Mouse (Mus musculus): Measurements from ENCODE around the gene Actr8. TPM values are rescaled to one million over a fixed set of nuclear protein-coding genes. Genes with fewer than 3 reads are reported as not detected.
A peak's percentile ranks its signal among the peaks of the same experiment; 100 is the strongest.

Gene Actr8
- polyA plus RNA-seq, 2 experiments, result 11.3 to 17.3 TPM

DNA sequence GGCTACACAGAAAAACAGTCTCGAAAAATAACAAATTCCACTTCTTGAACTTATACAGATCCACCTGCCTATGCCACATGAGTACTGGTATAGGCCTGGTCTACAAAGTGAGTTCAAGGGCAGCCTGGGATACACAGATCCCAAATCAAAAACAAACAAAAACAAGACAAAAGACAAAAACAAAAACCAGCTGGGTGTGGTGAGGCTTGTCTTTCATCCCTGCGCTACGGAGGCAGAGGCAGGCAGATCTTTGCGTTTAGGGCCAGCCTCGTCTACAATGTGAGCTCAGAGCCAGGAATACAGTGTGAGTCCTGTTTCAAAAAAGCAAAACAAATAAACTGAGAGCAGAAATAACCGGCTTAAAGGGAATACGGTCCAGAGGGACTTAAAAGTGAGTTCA, 10.5 kb upstream of the Actr8 start:
- peak overlapping the region; percentile 48; the same call in 1 of the 2 replicates for H3K27ac ChIP-seq
- peak overlapping the region; percentile 66 for H3K9ac ChIP-seq (replicated peaks)
- DNase-seq (ENCODE audit: low read depth in 3 of 3, low spot score in 3 of 3) (no peak), ATAC-seq (ENCODE audit: insufficient read depth) (no peak; the same call in 1 of the 2 replicates)
- H3K27me3 ChIP-seq (ENCODE audit: control insufficient read depth, insufficient read depth, low read length), result no peaks in the 10 kb centered on the region
- H3K4me3 ChIP-seq (ENCODE audit: insufficient read depth in 1 of 2, low read depth in 2 of 2, low read length in 2 of 2), result peak overlapping the region; percentile 84 to 86
- peaks cover 12 to 17% of the 10 kb centered on the region in 2 experiments for H3K4me1 ChIP-seq (replicated peaks; ENCODE audit: control insufficient read depth in 2 of 2, insufficient read depth in 2 of 2, low read length in 1 of 2)
- WGBS (ENCODE audit: insufficient replicate concordance), result 50% methylated on average over 7 of the region's 7 CpGs
- no peaks in the 10 kb centered on the region for H3K9me3 ChIP-seq (ENCODE audit: control insufficient read depth, low read length)
- H3K36me3 ChIP-seq (replicated peaks; ENCODE audit: control insufficient read depth, insufficient read depth, low read depth), result peaks cover 21% of the 10 kb centered on the region
- H3K4me2 ChIP-seq (ENCODE audit: low read depth), result peak overlapping the region; percentile 73
- TF ChIP-seq EP300 (IDR thresholded peaks at IDR 0.05; ENCODE audit: low read depth), result no peak
- TF ChIP-seq CTCF (IDR thresholded peaks at IDR 0.05; ENCODE audit: low read depth), result no peak

DNA sequence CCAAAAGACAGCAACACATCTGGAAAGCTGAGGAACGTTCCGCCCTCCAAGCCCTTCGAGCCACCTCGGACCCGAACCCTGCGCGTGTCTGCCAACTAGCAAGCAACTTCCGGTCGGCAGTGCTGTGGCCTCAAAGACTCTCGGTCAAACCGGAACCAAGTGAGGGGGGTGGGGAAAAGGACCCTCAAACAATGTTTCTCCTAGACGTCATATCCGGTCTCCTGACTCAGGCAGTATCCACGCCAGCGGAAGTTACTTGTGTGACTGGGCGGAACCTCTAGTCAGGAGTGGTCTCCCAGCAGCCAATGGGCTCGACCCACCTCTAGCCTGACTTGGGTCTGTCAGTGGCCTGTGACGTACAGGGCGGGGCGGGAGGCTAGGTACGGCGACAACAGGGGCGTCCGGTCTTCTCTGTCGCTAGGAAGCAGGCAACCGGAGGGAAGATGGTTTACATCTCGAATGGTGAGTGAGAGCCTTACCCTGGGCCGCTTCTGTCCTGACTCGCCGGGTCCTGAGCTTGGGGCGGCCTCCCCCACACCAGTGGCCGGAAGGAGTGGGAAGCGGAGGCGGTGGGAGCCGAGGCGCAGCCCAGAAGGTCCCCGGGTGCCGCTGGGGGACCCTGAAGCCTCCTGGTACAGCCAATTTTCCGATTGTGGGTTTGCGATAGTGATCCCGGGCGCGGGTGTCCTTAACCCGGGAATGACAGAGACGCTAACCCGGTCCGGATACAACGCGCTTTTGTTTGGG, 9.9 kb upstream of the Actr8 start, which contains the start of gene Selenok:
Gene Selenok, plus strand, starts transcription at position 234 of the 747 bp plus-strand sequence.
- Histone ChIP-seq H3K4me1 (replicated peaks; ENCODE audit: control insufficient read depth in 2 of 2, insufficient read depth in 2 of 2, low read length in 1 of 2) (peaks cover 12 to 17% of the 10 kb centered on the region in 2 experiments), H3K27ac (peak within 1 kb of the TSS; percentile 82), H3K27me3 (ENCODE audit: control insufficient read depth, insufficient read depth, low read length) (no peaks in the 10 kb centered on the region), H3K9ac (replicated peaks) (peak within 1 kb of the TSS; percentile 90), H3K36me3 (replicated peaks; ENCODE audit: control insufficient read depth, insufficient read depth, low read depth) (peaks cover 24% of the 10 kb centered on the region), H3K4me3 (ENCODE audit: insufficient read depth in 1 of 2, low read depth in 2 of 2, low read length in 2 of 2) (peak within 1 kb of the TSS; percentile 84 to 86), H3K9me3 (ENCODE audit: control insufficient read depth, low read length) (no peaks in the 10 kb centered on the region), H3K4me2 (ENCODE audit: low read depth) (peak within 1 kb of the TSS; percentile 73)
- DNase-seq (ENCODE audit: low read depth in 3 of 3, low spot score in 3 of 3) (peak; percentile 95 to 98 (median 97)), ATAC-seq (ENCODE audit: insufficient read depth) (peak; percentile 100)
- TF ChIP-seq CTCF (IDR thresholded peaks at IDR 0.05; ENCODE audit: low read depth), result no peak
- no peak for TF ChIP-seq EP300 (IDR thresholded peaks at IDR 0.05; ENCODE audit: low read depth)
- WGBS (ENCODE audit: insufficient replicate concordance), result under 1% methylated on average over 49 of the region's 49 CpGs

DNA sequence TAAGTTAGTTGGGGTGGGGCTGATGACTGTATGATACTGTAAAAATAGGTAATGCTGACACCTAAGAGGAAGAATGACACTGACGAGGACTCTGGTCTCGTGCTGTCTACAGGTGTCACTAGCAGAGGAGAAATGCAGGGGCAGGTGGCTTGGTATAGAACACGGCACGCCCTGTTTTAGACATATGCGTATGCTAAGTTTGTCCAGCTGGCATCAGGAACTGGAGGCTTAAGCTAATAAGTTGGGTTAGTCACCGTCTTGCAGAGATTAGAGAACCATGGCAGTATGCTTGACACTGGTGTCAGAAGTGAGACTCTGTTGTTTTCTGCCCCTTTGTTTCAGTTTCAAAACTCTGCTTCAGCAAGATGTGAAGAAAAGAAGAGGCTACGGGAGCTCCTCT, 6.7 kb upstream of the Actr8 start:
- Histone ChIP-seq H3K27me3 (ENCODE audit: control insufficient read depth, insufficient read depth, low read length) (no peaks in the 10 kb centered on the region), H3K36me3 (replicated peaks; ENCODE audit: control insufficient read depth, insufficient read depth, low read depth) (peaks cover 33% of the 10 kb centered on the region), H3K4me1 (replicated peaks; ENCODE audit: control insufficient read depth in 2 of 2, insufficient read depth in 2 of 2, low read length in 1 of 2) (peaks cover 12 to 17% of the 10 kb centered on the region in 2 experiments), H3K4me2 (ENCODE audit: low read depth) (no peak overlapping the region), H3K9ac (replicated peaks) (no peak overlapping the region), H3K4me3 (ENCODE audit: insufficient read depth in 1 of 2, low read depth in 2 of 2, low read length in 2 of 2) (no peak overlapping the region), H3K9me3 (ENCODE audit: control insufficient read depth, low read length) (no peaks in the 10 kb centered on the region), H3K27ac (no peak overlapping the region)
- no peak for ATAC-seq (ENCODE audit: insufficient read depth)
- no peak for DNase-seq (ENCODE audit: low read depth in 3 of 3, low spot score in 3 of 3)
- WGBS (ENCODE audit: insufficient replicate concordance), result 86% methylated on average over 7 of the region's 7 CpGs
- TF ChIP-seq EP300 (IDR thresholded peaks at IDR 0.05; ENCODE audit: low read depth) (no peak), CTCF (IDR thresholded peaks at IDR 0.05; ENCODE audit: low read depth) (no peak)

DNA sequence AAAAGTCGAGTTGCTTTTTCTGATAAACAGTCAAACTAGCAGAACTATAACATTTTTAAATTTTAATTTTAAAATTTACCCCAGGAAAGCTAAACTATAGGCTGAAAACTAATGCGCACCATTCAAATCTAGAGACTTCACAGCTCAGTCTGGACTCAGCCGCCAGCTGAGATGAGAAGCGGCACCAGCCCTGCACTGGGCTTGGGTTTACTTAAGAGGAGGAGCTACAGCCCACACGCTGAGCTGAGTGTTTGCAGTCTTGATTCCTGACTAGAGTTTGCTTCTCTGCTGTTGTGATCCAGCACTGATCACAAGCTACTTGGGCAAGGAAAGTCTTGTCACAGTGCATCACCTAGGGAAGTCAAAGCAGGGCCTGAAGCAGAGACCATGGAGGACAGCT, 6.1 kb upstream of the Actr8 start:
- peaks cover 12 to 17% of the 10 kb centered on the region in 2 experiments for H3K4me1 ChIP-seq (replicated peaks; ENCODE audit: control insufficient read depth in 2 of 2, insufficient read depth in 2 of 2, low read length in 1 of 2)
- TF ChIP-seq EP300 (IDR thresholded peaks at IDR 0.05; ENCODE audit: low read depth) (no peak), CTCF (IDR thresholded peaks at IDR 0.05; ENCODE audit: low read depth) (no peak)
- no peak overlapping the region for H3K4me2 ChIP-seq (ENCODE audit: low read depth)
- no peak overlapping the region for H3K9ac ChIP-seq (replicated peaks)
- H3K4me3 ChIP-seq (ENCODE audit: insufficient read depth in 1 of 2, low read depth in 2 of 2, low read length in 2 of 2), result no peak overlapping the region
- DNase-seq (ENCODE audit: low read depth in 3 of 3, low spot score in 3 of 3), result no peak
- peaks cover 33% of the 10 kb centered on the region for H3K36me3 ChIP-seq (replicated peaks; ENCODE audit: control insufficient read depth, insufficient read depth, low read depth)
- H3K9me3 ChIP-seq (ENCODE audit: control insufficient read depth, low read length), result no peaks in the 10 kb centered on the region
- ATAC-seq (ENCODE audit: insufficient read depth), result no peak
- no peak overlapping the region for H3K27ac ChIP-seq
- H3K27me3 ChIP-seq (ENCODE audit: control insufficient read depth, insufficient read depth, low read length), result no peaks in the 10 kb centered on the region
- WGBS (ENCODE audit: insufficient replicate concordance), result 77% methylated on average over 5 of the region's 5 CpGs

DNA sequence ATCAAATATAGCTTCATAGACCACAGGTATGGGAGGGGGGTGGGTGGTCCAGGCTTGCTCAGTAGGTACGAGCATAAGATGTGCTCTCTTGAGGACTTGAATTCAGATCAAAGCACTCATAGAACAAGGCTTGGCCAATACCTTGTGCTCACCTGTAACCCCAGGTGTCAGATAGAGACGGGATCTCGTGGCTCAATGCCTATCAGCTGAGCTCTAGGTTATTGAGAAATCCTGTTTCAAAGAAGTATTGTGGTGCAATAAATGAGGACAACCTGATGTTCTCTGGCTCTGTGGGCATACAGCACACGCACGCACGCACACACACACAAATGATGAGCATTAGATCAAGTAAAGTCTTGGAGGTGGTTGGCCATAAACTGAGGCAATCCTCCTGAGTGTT, 1.2 kb upstream of the Actr8 start:
- TF ChIP-seq CTCF (IDR thresholded peaks at IDR 0.05; ENCODE audit: low read depth) (no peak), EP300 (IDR thresholded peaks at IDR 0.05; ENCODE audit: low read depth) (no peak)
- Histone ChIP-seq H3K9ac (replicated peaks) (no peak overlapping the region), H3K4me1 (replicated peaks; ENCODE audit: control insufficient read depth in 2 of 2, insufficient read depth in 2 of 2, low read length in 1 of 2) (peaks cover 0 to 10% of the 10 kb centered on the region in 2 experiments; a peak in 2 of 4 replicates), H3K27ac (no peak overlapping the region), H3K4me3 (ENCODE audit: insufficient read depth in 1 of 2, low read depth in 2 of 2, low read length in 2 of 2) (no peak overlapping the region), H3K9me3 (ENCODE audit: control insufficient read depth, low read length) (no peaks in the 10 kb centered on the region), H3K36me3 (replicated peaks; ENCODE audit: control insufficient read depth, insufficient read depth, low read depth) (peaks cover 19% of the 10 kb centered on the region), H3K4me2 (ENCODE audit: low read depth) (no peak overlapping the region), H3K27me3 (ENCODE audit: control insufficient read depth, insufficient read depth, low read length) (no peaks in the 10 kb centered on the region)
- no peak for DNase-seq (ENCODE audit: low read depth in 3 of 3, low spot score in 3 of 3)
- ATAC-seq (ENCODE audit: insufficient read depth), result no peak
- WGBS (ENCODE audit: insufficient replicate concordance), result 77% methylated on average over 6 of the region's 6 CpGs

Measured in liver, embryonic 14.5 days (tissue).